Mouse (Mus musculus): ENCODE measurements around the gene Nup210l. TPM values are rescaled to one million over a fixed set of nuclear protein-coding genes. Genes with fewer than 3 reads are reported as not detected.
"Not testable (repeated sequence)": the region's sequence is repeated elsewhere in the genome, so short reads cannot be mapped to it uniquely, and the experiment has no call there.

Gene Nup210l
- total RNA-seq, 2 experiments from 2014 or later: 0.08 TPM

GRCm38 (mm10) chr3:90251731-90252226, 147.8 kb downstream of the Nup210l start:
- DNase-seq (ENCODE audit: low spot score); intact Hi-C loops (cut with DNase I): not testable (repeated sequence)

GRCm38 (mm10) chr3:90252659-90253058, 148.7 kb downstream of the Nup210l start:
- intact Hi-C loops (cut with DNase I); DNase-seq (ENCODE audit: low spot score): not testable (repeated sequence)

GRCm38 (mm10) chr3:90253174-90253573, 149.2 kb downstream of the Nup210l start:
- DNase-seq (ENCODE audit: low spot score); intact Hi-C loops (cut with DNase I): not testable (repeated sequence)

- intact Hi-C loops (cut with DNase I): no loop called here
- peak; percentile 94 for DNase-seq (ENCODE audit: low spot score)
Measured at GRCm38 (mm10) chr3:90253653-90254418, 149.9 kb downstream of the Nup210l start, which contains the start of gene Crtc2. TSS of gene Crtc2 (plus strand) at chr3:90254163.

- no peak for DNase-seq (ENCODE audit: low spot score)
- intact Hi-C loops (cut with DNase I): no loop called here
Measured at GRCm38 (mm10) chr3:90254419-90255193, 150.7 kb downstream of the Nup210l start.

GRCm38 (mm10) chr3:90255194-90255565, 151.2 kb downstream of the Nup210l start:
- DNase-seq (ENCODE audit: low spot score): no peak
- intact Hi-C loops (cut with DNase I): no loop called here

- no peak for DNase-seq (ENCODE audit: low spot score)
- intact Hi-C loops (cut with DNase I): no loop called here
Measured at GRCm38 (mm10) chr3:90255784-90256353, 151.9 kb downstream of the Nup210l start.

GRCm38 (mm10) chr3:90256731-90257530, 153.0 kb downstream of the Nup210l start:
- intact Hi-C loops (cut with DNase I): no loop called here

GRCm38 (mm10) chr3:90258521-90258920, 154.6 kb downstream of the Nup210l start:
- intact Hi-C loops (cut with DNase I): no loop called here
- DNase-seq (ENCODE audit: low spot score): no peak

More at GRCm38 (mm10) chr3:90256731-90257530, 153.0 kb downstream of the Nup210l start:
- DNase-seq (ENCODE audit: low spot score): no peak

Small RNAs within 50 kb of the gene (microRNA-seq; reads per million reads assigned to microRNA genes)
- 17.2 reads per million, percentile 34 among the genes with 10 or more reads in this experiment for gene Mir190b

Other genes with a start within 250 kb of the Nup210l start
- gene Il6ra, start 190.9 kb upstream of the Nup210l start, total RNA-seq (2021): 1 to 10 TPM; 3.8 to 5.0 TPM
- gene Atp8b2, start 140.6 kb upstream of the Nup210l start, total RNA-seq (2021): 10 to 100 TPM; 25.0 to 32.4 TPM
- gene Hax1, start 105.4 kb upstream of the Nup210l start, total RNA-seq (2021): 10 to 100 TPM; 41.8 to 46.1 TPM
- 10 to 100 TPM; 71.4 to 79.5 TPM for gene 4933434E20Rik, start 52.5 kb upstream of the Nup210l start, total RNA-seq (2021)
- 100 to 1,000 TPM; 113 to 123 TPM for gene Ubap2l, start 51.5 kb upstream of the Nup210l start, total RNA-seq (2021)
- 10 to 100 TPM; 46.8 to 51.5 TPM for gene Tpm3, start 31.5 kb upstream of the Nup210l start, total RNA-seq (2021)
- 1,000 to 10,000 TPM in 1 of 2 experiments, 100 to 1,000 TPM in 1; 993 to 1,012 TPM for gene Rps27, start 109.5 kb downstream of the Nup210l start, total RNA-seq (2021)
- gene Rab13, start 109.6 kb downstream of the Nup210l start, total RNA-seq (2021): 1 to 10 TPM; 6.0 to 7.9 TPM
- 10 to 100 TPM; 49.0 to 50.7 TPM for gene Jtb, start 127.5 kb downstream of the Nup210l start, total RNA-seq (2021)
- gene Creb3l4, start 139.4 kb downstream of the Nup210l start, total RNA-seq (2021): not detected
- gene Slc39a1, start 144.0 kb downstream of the Nup210l start, total RNA-seq (2021): 10 to 100 TPM; 83.7 to 84.3 TPM
- 10 to 100 TPM; 14.6 to 16.1 TPM for gene Crtc2, start 150.0 kb downstream of the Nup210l start, total RNA-seq (2021)
- 10 to 100 TPM; 31.9 to 33.4 TPM for gene Dennd4b, start 161.1 kb downstream of the Nup210l start, total RNA-seq (2021)
- 10 to 100 TPM; 42.8 to 43.6 TPM for gene Gatad2b, start 189.0 kb downstream of the Nup210l start, total RNA-seq (2021)

Data from heart, postnatal 25 days (tissue).